Mouse (Mus musculus) central nervous system, embryonic 14 days (tissue): ENCODE measurements around the gene Rragc. TPM values are rescaled to one million over a fixed set of nuclear protein-coding genes. Genes with fewer than 3 reads are reported as not detected.

Experiments
- polyA plus RNA-seq: library from polyadenylated mRNA; depleted of rRNA; stranded (reverse); fragments of >200 nt; gene quantifications from 2 replicates; pipeline ENCODE4 v1.2.3, GENCODE M21; 2012; rRNA removed

The Rragc gene
- 56.4 and 57.6 TPM in 2 replicates for polyA plus RNA-seq

GRCm38 (mm10) chr4:123916748-123917547 is at the start of gene Rragc:
Gene Rragc (plus strand): TSS chr4:123917446.

GRCm38 (mm10) chr4:123904333-123905125 is 12.7 kb upstream of the Rragc start, which contains the start of gene Mycbp:
Gene Mycbp (plus strand): TSS chr4:123904832.

GRCm38 (mm10) chr4:123917548-123918140 is 398 bp downstream of the Rragc start, which contains the start of gene 4930535I16Rik:
Gene 4930535I16Rik (minus strand): TSS chr4:123918022.

Other genes starting within 250 kb of the Rragc start
- 150 and 152 TPM in 2 replicates for gene Macf1, start 233.1 kb upstream of the Rragc start, polyA plus RNA-seq
- 327 and 347 TPM in 2 replicates for gene Ndufs5, start 199.2 kb upstream of the Rragc start, polyA plus RNA-seq
- gene Akirin1, start 167.1 kb upstream of the Rragc start, polyA plus RNA-seq = 53.6 and 62.6 TPM in 2 replicates
- 1.2 and 2.0 TPM in 2 replicates for gene Rhbdl2, start 129.6 kb upstream of the Rragc start, polyA plus RNA-seq
- gene 4933427I04Rik, start 57.8 kb upstream of the Rragc start, polyA plus RNA-seq = not detected in 2 replicates
- gene Mycbp, start 12.6 kb upstream of the Rragc start, polyA plus RNA-seq = 16.2 and 20.4 TPM in 2 replicates
- gene 4930535I16Rik, start 576 bp downstream of the Rragc start, polyA plus RNA-seq = not detected in 2 replicates